Mouse (Mus musculus): ENCODE measurements around the gene Abcc12. TPM values are rescaled to one million over a fixed set of nuclear protein-coding genes. Genes with fewer than 3 reads are reported as not detected.

Gene Abcc12
- polyA plus RNA-seq (2014; fragmentation: Nextera tagmentation; extraction: Ambion mirVana) = 0.11 TPM in 2 replicates

DNA sequence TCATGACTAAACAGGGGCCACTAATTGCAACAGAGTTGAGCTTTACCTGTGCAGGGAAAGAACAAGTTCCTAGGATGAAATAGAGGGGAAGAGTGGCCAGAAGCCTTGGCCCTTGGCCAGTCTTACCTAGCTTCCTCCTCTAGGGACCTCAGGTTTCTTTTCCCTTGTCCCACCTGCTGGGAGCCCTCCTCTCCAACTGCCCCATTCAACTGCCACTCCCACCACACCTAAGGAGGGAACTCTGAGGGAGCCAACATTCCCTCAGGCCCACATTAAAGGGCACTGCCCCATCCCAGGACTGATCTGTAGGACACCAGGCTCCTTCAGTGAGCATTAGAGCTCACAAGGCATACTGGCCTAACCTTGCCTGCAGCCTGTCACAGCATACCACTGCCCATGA is at the start of gene Abcc12:
Gene Abcc12, minus strand, starts transcription at position 229 of the 400 bp plus-strand sequence.
- no peaks in the 10 kb centered on the region for H3K36me3 ChIP-seq (ENCODE audit: control insufficient read depth, insufficient read depth, low read length)
- H3K27me3 ChIP-seq (ENCODE audit: control insufficient read depth, insufficient read depth, low read length) = no peaks in the 10 kb centered on the region
- DNase-seq (ENCODE audit: low spot score) (no peak), ATAC-seq (replicated peaks; ENCODE audit: low FRiP score) (no peak)
- H3K4me2 ChIP-seq (ENCODE audit: low read depth, low read length, severe bottlenecking) = no peak within 1 kb of the TSS
- no peaks in the 10 kb centered on the region for H3K9me3 ChIP-seq (ENCODE audit: control insufficient read depth, low read length)
- H3K27ac ChIP-seq (ENCODE audit: low read depth, low read length) = no peak within 1 kb of the TSS
- H3K9ac ChIP-seq (ENCODE audit: low read length) = no peak within 1 kb of the TSS
- H3K4me3 ChIP-seq (ENCODE audit: low read depth, low read length) = no peak within 1 kb of the TSS
- no peaks in the 10 kb centered on the region for H3K4me1 ChIP-seq (replicated peaks; ENCODE audit: control insufficient read depth, insufficient read depth, low read length)

GRCm38 (mm10) chr8:86630212-86630611 is 49.7 kb upstream of the Abcc12 start:
- WGBS = 92% methylated on average over 5 of the region's 5 CpGs
- no peaks in the 10 kb centered on the region for H3K4me1 ChIP-seq (replicated peaks; ENCODE audit: control insufficient read depth, insufficient read depth, low read length)
- no peak overlapping the region for H3K4me2 ChIP-seq (ENCODE audit: low read depth, low read length, severe bottlenecking)
- H3K27me3 ChIP-seq (ENCODE audit: control insufficient read depth, insufficient read depth, low read length) = no peaks in the 10 kb centered on the region
- no peaks in the 10 kb centered on the region for H3K9me3 ChIP-seq (ENCODE audit: control insufficient read depth, low read length)
- no peaks in the 10 kb centered on the region for H3K36me3 ChIP-seq (ENCODE audit: control insufficient read depth, insufficient read depth, low read length)
- DNase-seq (ENCODE audit: low spot score) (no peak), ATAC-seq (replicated peaks; ENCODE audit: low FRiP score) (no peak)
- H3K9ac ChIP-seq (ENCODE audit: low read length) = no peak overlapping the region
- no peak overlapping the region for H3K27ac ChIP-seq (ENCODE audit: low read depth, low read length)
- H3K4me3 ChIP-seq (ENCODE audit: low read depth, low read length) = no peak overlapping the region

- Histone ChIP-seq H3K4me3 (ENCODE audit: low read depth, low read length) (peak overlapping the region; percentile 77), H3K4me1 (replicated peaks; ENCODE audit: control insufficient read depth, insufficient read depth, low read length) (peaks cover 4% of the 10 kb centered on the region), H3K36me3 (ENCODE audit: control insufficient read depth, insufficient read depth, low read length) (no peaks in the 10 kb centered on the region), H3K4me2 (ENCODE audit: low read depth, low read length, severe bottlenecking) (peak overlapping the region; percentile 88), H3K27ac (ENCODE audit: low read depth, low read length) (no peak overlapping the region), H3K9me3 (ENCODE audit: control insufficient read depth, low read length) (no peaks in the 10 kb centered on the region), H3K27me3 (ENCODE audit: control insufficient read depth, insufficient read depth, low read length) (no peaks in the 10 kb centered on the region), H3K9ac (ENCODE audit: low read length) (peak overlapping the region; percentile 68)
- DNase-seq (ENCODE audit: low spot score) = no peak
- WGBS = 63% methylated on average over 7 of the region's 7 CpGs
- no peak for ATAC-seq (replicated peaks; ENCODE audit: low FRiP score)
Observed at GRCm38 (mm10) chr8:86624915-86625314, 44.4 kb upstream of the Abcc12 start.

GRCm38 (mm10) chr8:86623911-86624731 is 43.6 kb upstream of the Abcc12 start, which contains the start of gene Lonp2:
Gene Lonp2 (plus strand): TSS chr8:86624043.
- Histone ChIP-seq H3K27ac (ENCODE audit: low read depth, low read length) (peak within 1 kb of the TSS; percentile 18; the same call in 1 of the 2 replicates), H3K9ac (ENCODE audit: low read length) (peak within 1 kb of the TSS; percentile 68), H3K4me3 (ENCODE audit: low read depth, low read length) (peak within 1 kb of the TSS; percentile 77), H3K36me3 (ENCODE audit: control insufficient read depth, insufficient read depth, low read length) (no peaks in the 10 kb centered on the region), H3K27me3 (ENCODE audit: control insufficient read depth, insufficient read depth, low read length) (no peaks in the 10 kb centered on the region), H3K9me3 (ENCODE audit: control insufficient read depth, low read length) (no peaks in the 10 kb centered on the region), H3K4me1 (replicated peaks; ENCODE audit: control insufficient read depth, insufficient read depth, low read length) (peaks cover 4% of the 10 kb centered on the region), H3K4me2 (ENCODE audit: low read depth, low read length, severe bottlenecking) (peak within 1 kb of the TSS; percentile 88)
- under 1% methylated on average over 62 of the region's 62 CpGs for WGBS
- DNase-seq (ENCODE audit: low spot score) (peak; percentile 99), ATAC-seq (replicated peaks; ENCODE audit: low FRiP score) (peak; percentile 99)

GRCm38 (mm10) chr8:86623551-86623910 is 43.0 kb upstream of the Abcc12 start:
- H3K4me2 ChIP-seq (ENCODE audit: low read depth, low read length, severe bottlenecking) = peak overlapping the region; percentile 88
- no peaks in the 10 kb centered on the region for H3K9me3 ChIP-seq (ENCODE audit: control insufficient read depth, low read length)
- H3K4me3 ChIP-seq (ENCODE audit: low read depth, low read length) = peak overlapping the region; percentile 77
- H3K27ac ChIP-seq (ENCODE audit: low read depth, low read length) = no peak overlapping the region
- DNase-seq (ENCODE audit: low spot score) (no peak), ATAC-seq (replicated peaks; ENCODE audit: low FRiP score) (no peak)
- H3K4me1 ChIP-seq (replicated peaks; ENCODE audit: control insufficient read depth, insufficient read depth, low read length) = peaks cover 4% of the 10 kb centered on the region
- 2% methylated on average over 12 of the region's 14 CpGs for WGBS
- H3K9ac ChIP-seq (ENCODE audit: low read length) = peak overlapping the region; percentile 63
- no peaks in the 10 kb centered on the region for H3K36me3 ChIP-seq (ENCODE audit: control insufficient read depth, insufficient read depth, low read length)
- H3K27me3 ChIP-seq (ENCODE audit: control insufficient read depth, insufficient read depth, low read length) = no peaks in the 10 kb centered on the region

GRCm38 (mm10) chr8:86617759-86618387 is 37.4 kb upstream of the Abcc12 start:
- no peaks in the 10 kb centered on the region for H3K9me3 ChIP-seq (ENCODE audit: control insufficient read depth, low read length)
- H3K4me1 ChIP-seq (replicated peaks; ENCODE audit: control insufficient read depth, insufficient read depth, low read length) = no peaks in the 10 kb centered on the region
- DNase-seq (ENCODE audit: low spot score) (no peak), ATAC-seq (replicated peaks; ENCODE audit: low FRiP score) (no peak)
- no peak overlapping the region for H3K27ac ChIP-seq (ENCODE audit: low read depth, low read length)
- no peak overlapping the region for H3K9ac ChIP-seq (ENCODE audit: low read length)
- 81% methylated on average over 7 of the region's 7 CpGs for WGBS
- H3K4me2 ChIP-seq (ENCODE audit: low read depth, low read length, severe bottlenecking) = no peak overlapping the region
- H3K4me3 ChIP-seq (ENCODE audit: low read depth, low read length) = no peak overlapping the region
- H3K36me3 ChIP-seq (ENCODE audit: control insufficient read depth, insufficient read depth, low read length) = no peaks in the 10 kb centered on the region
- H3K27me3 ChIP-seq (ENCODE audit: control insufficient read depth, insufficient read depth, low read length) = no peaks in the 10 kb centered on the region

DNA sequence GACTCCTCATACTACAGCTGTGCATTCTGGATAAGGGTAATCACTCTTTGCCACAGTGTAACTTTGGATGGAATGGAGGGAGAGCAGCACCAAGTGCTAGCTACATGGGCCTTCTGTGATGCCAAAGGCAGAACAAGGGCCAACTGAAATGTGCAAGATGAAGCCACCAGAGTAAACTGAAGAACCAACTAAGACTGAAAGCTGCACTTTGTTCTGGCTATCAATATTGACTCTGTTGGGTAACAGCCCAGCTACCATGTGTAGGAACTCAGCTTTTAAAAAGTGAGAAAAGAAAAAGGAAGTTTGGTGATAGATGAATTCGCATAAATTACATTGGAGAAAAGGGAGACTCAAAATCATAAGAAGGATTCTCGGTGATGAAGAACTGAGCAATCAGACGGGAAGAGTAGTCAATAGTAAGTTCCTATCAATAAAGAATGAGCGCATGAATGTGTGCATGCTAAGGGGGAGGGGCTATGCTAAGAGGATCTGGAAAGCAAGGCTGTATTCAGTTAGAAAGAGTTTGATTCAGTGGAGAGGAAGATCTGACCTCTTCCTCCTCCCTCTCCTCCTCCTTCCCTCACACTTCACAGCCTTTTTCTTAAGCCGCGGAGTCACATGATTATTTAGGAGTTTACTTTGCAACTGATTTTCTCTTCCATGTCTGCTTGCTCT is 34.7 kb upstream of the Abcc12 start:
- 88% methylated on average over 6 of the region's 6 CpGs for WGBS
- no peak overlapping the region for H3K9ac ChIP-seq (ENCODE audit: low read length)

GRCm38 (mm10) chr8:86613798-86614197 is 33.3 kb upstream of the Abcc12 start:
- H3K4me2 ChIP-seq (ENCODE audit: low read depth, low read length, severe bottlenecking) = no peak overlapping the region
- ATAC-seq (replicated peaks; ENCODE audit: low FRiP score) = no peak
- WGBS = 78% methylated on average over 2 of the region's 2 CpGs
- H3K27me3 ChIP-seq (ENCODE audit: control insufficient read depth, insufficient read depth, low read length) = no peaks in the 10 kb centered on the region
- no peak for DNase-seq (ENCODE audit: low spot score)
- no peak overlapping the region for H3K9ac ChIP-seq (ENCODE audit: low read length)
- H3K9me3 ChIP-seq (ENCODE audit: control insufficient read depth, low read length) = no peaks in the 10 kb centered on the region
- H3K36me3 ChIP-seq (ENCODE audit: control insufficient read depth, insufficient read depth, low read length) = no peaks in the 10 kb centered on the region
- H3K27ac ChIP-seq (ENCODE audit: low read depth, low read length) = no peak overlapping the region
- no peak overlapping the region for H3K4me3 ChIP-seq (ENCODE audit: low read depth, low read length)
- no peaks in the 10 kb centered on the region for H3K4me1 ChIP-seq (replicated peaks; ENCODE audit: control insufficient read depth, insufficient read depth, low read length)

More for the DNA sequence above, 34.7 kb upstream of the Abcc12 start:
- no peaks in the 10 kb centered on the region for H3K36me3 ChIP-seq (ENCODE audit: control insufficient read depth, insufficient read depth, low read length)
- no peaks in the 10 kb centered on the region for H3K27me3 ChIP-seq (ENCODE audit: control insufficient read depth, insufficient read depth, low read length)
- H3K4me2 ChIP-seq (ENCODE audit: low read depth, low read length, severe bottlenecking) = no peak overlapping the region
- H3K4me3 ChIP-seq (ENCODE audit: low read depth, low read length) = no peak overlapping the region
- no peaks in the 10 kb centered on the region for H3K4me1 ChIP-seq (replicated peaks; ENCODE audit: control insufficient read depth, insufficient read depth, low read length)
- no peak for DNase-seq (ENCODE audit: low spot score)
- H3K9me3 ChIP-seq (ENCODE audit: control insufficient read depth, low read length) = no peaks in the 10 kb centered on the region
- no peak overlapping the region for H3K27ac ChIP-seq (ENCODE audit: low read depth, low read length)
- no peak for ATAC-seq (replicated peaks; ENCODE audit: low FRiP score)
